Mouse (Mus musculus) B cell, adult 62 days (primary cell): ENCODE data around the gene Pcca. TPM values are rescaled to one million over a fixed set of nuclear protein-coding genes. Genes with fewer than 3 reads are reported as not detected.

Source experiments
- total RNA-seq: library from RNA; stranded (reverse); gene quantifications from 4 replicates; pipeline ENCODE4 v1.2.4, GENCODE M21; 2023

Gene Pcca
- total RNA-seq, result 22.4 to 29.9 TPM (median 29.2 TPM) in 4 replicates

GRCm38 (mm10) chr14:122534017-122534924 is at the start of gene Pcca:
Gene Pcca (plus strand): TSS chr14:122534324.

GRCm38 (mm10) chr14:122490441-122491328 is 43.4 kb upstream of the Pcca start, which contains the start of gene Gm10837:
Gene Gm10837 (plus strand): TSS chr14:122490586.

GRCm38 (mm10) chr14:122913657-122914056 is 379.5 kb downstream of the Pcca start, which contains the start of gene Ggact:
Gene Ggact (minus strand): TSS chr14:122913757.

Other genes with a start within 250 kb of the Pcca start
- not detected in 4 replicates for gene Gm5089, start 83.2 kb upstream of the Pcca start, total RNA-seq
- 0.12 to 0.56 TPM in 2 of 4 replicates, not detected in the others for gene Zic5, start 68.6 kb upstream of the Pcca start, total RNA-seq
- not detected in 4 replicates for gene Zic2, start 58.9 kb upstream of the Pcca start, total RNA-seq
- not detected in 4 replicates for gene Gm10837, start 43.7 kb upstream of the Pcca start, total RNA-seq